ENCODE assay signal across 9 mouse cellular contexts in the genomic region with DNA sequence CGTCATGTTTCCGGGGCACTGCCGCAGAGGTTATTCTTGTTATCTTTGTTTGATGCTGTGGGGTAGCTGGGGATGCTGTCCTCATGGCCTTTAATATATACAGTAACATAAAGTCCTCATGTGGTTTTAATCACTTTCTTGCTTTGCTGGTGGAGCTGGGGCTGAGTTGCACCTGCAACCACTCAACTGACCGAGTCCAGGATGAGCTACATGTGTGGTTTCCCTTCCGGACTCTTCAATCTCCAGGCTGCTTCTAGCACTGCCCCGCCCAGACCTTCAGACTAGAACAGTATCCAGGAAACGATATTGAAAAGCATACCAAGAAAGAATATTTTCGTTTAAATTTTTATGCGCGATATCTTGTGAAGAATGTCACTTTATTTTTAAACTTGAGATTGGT.
DNase-seq lines count a peak whose midpoint lies in the region; ATAC-seq lines count a peak whose summit lies in the region.
"Had no signal": no experiment of that assay in that cellular context is flagged by ENCODE, and none has a peak within 500 bp of the region (broad histone marks: within the 10 kb centered on the region; RNA-seq: fewer than 3 reads in every experiment).

No protein-coding gene starts in this region.

- ATAC-seq in hindbrain, embryonic 14.5 days (ENCODE audit: low FRiP score) = no peak
- no peak for ATAC-seq in hindbrain, embryonic 12.5 days (ENCODE audit: low FRiP score)
- ATAC-seq in midbrain, embryonic 16.5 days = peak; percentile 21; the same call in 1 of the 2 replicates
- ATAC-seq in midbrain, embryonic 11.5 days (ENCODE audit: low FRiP score) = no peak; the same call in 1 of the 2 replicates
- 0 out of 2 replicates have a peak, but pooled peaks have one; percentile 37 for ATAC-seq in embryonic facial prominence, embryonic 14.5 days (ENCODE audit: low read depth)
- no peak for ATAC-seq in limb, embryonic 15.5 days (ENCODE audit: insufficient number of reproducible peaks, low FRiP score, low TSS enrichment, low read depth)
- ATAC-seq: intestine, embryonic 15.5 days had no signal

- H3K4me2 ChIP-seq in hindbrain, embryonic 14.5 days (replicated peaks) = no peak overlapping the region
- no peak overlapping the region for H3K4me2 ChIP-seq in hindbrain, embryonic 12.5 days (replicated peaks)
- no peak overlapping the region for H3K4me2 ChIP-seq in midbrain, embryonic 16.5 days (ENCODE audit: low read length)
- H3K4me2 ChIP-seq in midbrain, embryonic 11.5 days = no peak overlapping the region
- H3K4me2 ChIP-seq in embryonic facial prominence, embryonic 14.5 days (ENCODE audit: low read depth, low read length) = peak overlapping the region; percentile 42
- H3K4me2 ChIP-seq in limb, embryonic 15.5 days = no peak overlapping the region
- H3K4me2 ChIP-seq: forebrain, embryonic 15.5 days; intestine, embryonic 15.5 days had no signal

- no peak overlapping the region for H3K9ac ChIP-seq in hindbrain, embryonic 14.5 days
- no peak overlapping the region for H3K9ac ChIP-seq in hindbrain, embryonic 12.5 days
- H3K9ac ChIP-seq in midbrain, embryonic 16.5 days (ENCODE audit: low read depth, low read length) = no peak overlapping the region
- H3K9ac ChIP-seq in midbrain, embryonic 11.5 days (ENCODE audit: low read length) = no peak overlapping the region
- H3K9ac ChIP-seq in embryonic facial prominence, embryonic 14.5 days (ENCODE audit: low read depth, low read length) = no peak overlapping the region
- no peak overlapping the region for H3K9ac ChIP-seq in limb, embryonic 15.5 days
- H3K9ac ChIP-seq: forebrain, embryonic 15.5 days; intestine, embryonic 15.5 days had no signal

- 89% methylated on average over 10 of the region's 10 CpGs for WGBS in hindbrain, embryonic 14.5 days
- WGBS in hindbrain, embryonic 12.5 days = 80% methylated on average over 10 of the region's 10 CpGs
- 82% methylated on average over 10 of the region's 10 CpGs for WGBS in midbrain, embryonic 16.5 days
- 87% methylated on average over 10 of the region's 10 CpGs for WGBS in midbrain, embryonic 11.5 days
- 44% methylated on average over 10 of the region's 10 CpGs for WGBS in embryonic facial prominence, embryonic 14.5 days
- 65% methylated on average over 10 of the region's 10 CpGs for WGBS in limb, embryonic 15.5 days

- H3K27ac ChIP-seq in hindbrain, embryonic 14.5 days = peak overlapping the region; percentile 1; the same call in 1 of the 2 replicates
- H3K27ac ChIP-seq in hindbrain, embryonic 12.5 days = no peak overlapping the region
- H3K27ac ChIP-seq in midbrain, embryonic 16.5 days (ENCODE audit: low read length) = no peak overlapping the region
- H3K27ac ChIP-seq in midbrain, embryonic 11.5 days (ENCODE audit: low read depth, low read length) = no peak overlapping the region
- H3K27ac ChIP-seq in embryonic facial prominence, embryonic 14.5 days (replicated peaks; ENCODE audit: low read depth, low read length) = no peak overlapping the region
- H3K27ac ChIP-seq in limb, embryonic 15.5 days = 0 out of 2 replicates have a peak overlapping the region, but pooled peaks have one; percentile 22
- H3K27ac ChIP-seq: forebrain, embryonic 15.5 days; intestine, embryonic 15.5 days had no signal

- no peak overlapping the region for H3K4me3 ChIP-seq in hindbrain, embryonic 14.5 days (replicated peaks; ENCODE audit: low read length)
- no peak overlapping the region for H3K4me3 ChIP-seq in hindbrain, embryonic 12.5 days
- H3K4me3 ChIP-seq in midbrain, embryonic 16.5 days (ENCODE audit: low read depth, low read length) = no peak overlapping the region
- no peak overlapping the region for H3K4me3 ChIP-seq in midbrain, embryonic 11.5 days (ENCODE audit: low read depth, low read length)
- peak overlapping the region; percentile 5; the same call in 1 of the 2 replicates for H3K4me3 ChIP-seq in embryonic facial prominence, embryonic 14.5 days (ENCODE audit: low read depth, low read length)
- no peak overlapping the region for H3K4me3 ChIP-seq in limb, embryonic 15.5 days
- H3K4me3 ChIP-seq: forebrain, embryonic 15.5 days; intestine, embryonic 15.5 days had no signal

- no peaks in the 10 kb centered on the region for H3K4me1 ChIP-seq in hindbrain, embryonic 14.5 days (replicated peaks; ENCODE audit: control insufficient read depth, insufficient read depth, low read length)
- H3K4me1 ChIP-seq in hindbrain, embryonic 12.5 days = no peaks in the 10 kb centered on the region
- peaks cover 3% of the 10 kb centered on the region; the same call in 1 of the 2 replicates for H3K4me1 ChIP-seq in midbrain, embryonic 16.5 days (ENCODE audit: control insufficient read depth, insufficient read depth, low read length)
- H3K4me1 ChIP-seq in midbrain, embryonic 11.5 days (ENCODE audit: control insufficient read depth, insufficient read depth, low read length) = no peaks in the 10 kb centered on the region
- H3K4me1 ChIP-seq in embryonic facial prominence, embryonic 14.5 days (ENCODE audit: control insufficient read depth, insufficient read depth, low read length) = no peaks in the 10 kb centered on the region
- H3K4me1 ChIP-seq in limb, embryonic 15.5 days = no peaks in the 10 kb centered on the region; the same call in 1 of the 2 replicates
- H3K4me1 ChIP-seq: forebrain, embryonic 15.5 days; intestine, embryonic 15.5 days had no signal

- no peaks in the 10 kb centered on the region for H3K27me3 ChIP-seq in hindbrain, embryonic 14.5 days (ENCODE audit: control insufficient read depth, insufficient read depth, low read length)
- no peaks in the 10 kb centered on the region for H3K27me3 ChIP-seq in hindbrain, embryonic 12.5 days
- no peaks in the 10 kb centered on the region for H3K27me3 ChIP-seq in midbrain, embryonic 16.5 days (ENCODE audit: control insufficient read depth, insufficient read depth, low read depth, low read length)
- no peaks in the 10 kb centered on the region for H3K27me3 ChIP-seq in midbrain, embryonic 11.5 days (ENCODE audit: control insufficient read depth, insufficient read depth, low read length)
- no peaks in the 10 kb centered on the region for H3K27me3 ChIP-seq in embryonic facial prominence, embryonic 14.5 days (replicated peaks; ENCODE audit: control insufficient read depth, insufficient read depth, low read length)
- no peaks in the 10 kb centered on the region for H3K27me3 ChIP-seq in limb, embryonic 15.5 days
- H3K27me3 ChIP-seq: forebrain, embryonic 15.5 days; intestine, embryonic 15.5 days had no signal

- H3K36me3 ChIP-seq in hindbrain, embryonic 14.5 days (replicated peaks; ENCODE audit: control insufficient read depth, insufficient read depth) = no peaks in the 10 kb centered on the region
- no peaks in the 10 kb centered on the region for H3K36me3 ChIP-seq in hindbrain, embryonic 12.5 days
- H3K36me3 ChIP-seq in midbrain, embryonic 16.5 days (ENCODE audit: control insufficient read depth, insufficient read depth, low read length) = no peaks in the 10 kb centered on the region
- H3K36me3 ChIP-seq in midbrain, embryonic 11.5 days (ENCODE audit: control insufficient read depth, insufficient read depth, low read length) = no peaks in the 10 kb centered on the region
- H3K36me3 ChIP-seq in embryonic facial prominence, embryonic 14.5 days (ENCODE audit: control insufficient read depth, insufficient read depth, low read length) = no peaks in the 10 kb centered on the region
- H3K36me3 ChIP-seq in limb, embryonic 15.5 days = no peaks in the 10 kb centered on the region
- H3K36me3 ChIP-seq: forebrain, embryonic 15.5 days; intestine, embryonic 15.5 days had no signal

- no peak for DNase-seq in hindbrain, embryonic 14.5 days (ENCODE audit: low spot score)
- no peak for DNase-seq in midbrain, embryonic 11.5 days (ENCODE audit: low spot score, missing footprints)
- no peak for DNase-seq in embryonic facial prominence, embryonic 14.5 days (ENCODE audit: low spot score)
- DNase-seq in adrenal gland, postnatal 10 days = no peak

- no peaks in the 10 kb centered on the region for H3K9me3 ChIP-seq in hindbrain, embryonic 14.5 days (ENCODE audit: control insufficient read depth, low read length)
- H3K9me3 ChIP-seq in hindbrain, embryonic 12.5 days (replicated peaks) = no peaks in the 10 kb centered on the region
- H3K9me3 ChIP-seq in midbrain, embryonic 16.5 days (replicated peaks; ENCODE audit: control insufficient read depth, low read length, poor library complexity, severe bottlenecking) = no peaks in the 10 kb centered on the region
- no peaks in the 10 kb centered on the region for H3K9me3 ChIP-seq in midbrain, embryonic 11.5 days (ENCODE audit: control insufficient read depth, low read length)
- H3K9me3 ChIP-seq in embryonic facial prominence, embryonic 14.5 days (ENCODE audit: control insufficient read depth, low read length) = no peaks in the 10 kb centered on the region
- H3K9me3 ChIP-seq in limb, embryonic 15.5 days = no peaks in the 10 kb centered on the region
- H3K9me3 ChIP-seq: forebrain, embryonic 15.5 days; intestine, embryonic 15.5 days had no signal

Comparison
In these comparisons a context has a peak if more than half of its experiments do, and no peak if none do; other contexts are left out.
1. ATAC-seq: peak in midbrain, embryonic 16.5 days (single experiment) and embryonic facial prominence, embryonic 14.5 days (single experiment); none in hindbrain, embryonic 14.5 days (single experiment), hindbrain, embryonic 12.5 days (single experiment), midbrain, embryonic 11.5 days (single experiment) and limb, embryonic 15.5 days (single experiment).
2. H3K27ac ChIP-seq: peak in hindbrain, embryonic 14.5 days (single experiment) and limb, embryonic 15.5 days (single experiment); none in hindbrain, embryonic 12.5 days (single experiment), midbrain, embryonic 16.5 days (single experiment), midbrain, embryonic 11.5 days (single experiment) and embryonic facial prominence, embryonic 14.5 days (single experiment).